Comparison of ENCODE assay signal across 23 mouse cellular contexts in the genomic region with DNA sequence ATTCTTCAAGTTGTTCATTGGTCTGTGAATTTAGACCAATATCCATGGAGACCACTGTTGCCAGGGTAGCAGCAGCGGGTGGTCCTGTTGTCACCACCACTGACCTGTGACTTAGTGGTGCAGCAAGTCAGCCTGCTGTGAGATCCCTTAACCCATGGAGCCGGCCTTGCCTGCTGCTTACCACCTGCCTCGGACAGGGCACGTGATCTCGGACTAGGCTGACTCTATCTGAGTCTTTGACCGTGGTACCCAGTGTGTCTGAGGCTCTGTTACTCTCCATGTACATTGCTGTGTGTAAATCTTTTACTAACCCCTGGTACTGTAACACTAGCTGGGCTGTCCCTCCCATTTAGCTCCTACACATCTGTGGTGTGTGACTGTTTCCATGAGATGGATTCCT.
DNase-seq lines count a peak whose midpoint lies in the region; ATAC-seq and TF ChIP-seq lines count a peak whose summit lies in the region.
"Had no signal": no experiment of that assay in that cellular context is flagged by ENCODE, and none has a peak within 500 bp of the region (broad histone marks: within the 10 kb centered on the region; RNA-seq: fewer than 3 reads in every experiment).

No protein-coding gene starts in this region.

- H3K9ac ChIP-seq in kidney, embryonic 16.5 days (replicated peaks; ENCODE audit: low read length): no peak overlapping the region
- no peak overlapping the region for H3K9ac ChIP-seq in liver, postnatal 0 days (replicated peaks)
- H3K9ac ChIP-seq in liver, embryonic 11.5 days (ENCODE audit: low read depth, low read length): no peak overlapping the region
- H3K9ac ChIP-seq in neural tube, embryonic 11.5 days (ENCODE audit: low read length): no peak overlapping the region
- H3K9ac ChIP-seq in neural tube, embryonic 15.5 days (replicated peaks): no peak overlapping the region
- H3K9ac ChIP-seq: embryonic facial prominence, embryonic 15.5 days; forebrain, embryonic 15.5 days; hindbrain, embryonic 13.5 days had no signal

- H3K36me3 ChIP-seq in kidney, embryonic 16.5 days (ENCODE audit: insufficient read depth, low read length): peaks cover 58% of the 10 kb centered on the region
- peaks cover 36% of the 10 kb centered on the region for H3K36me3 ChIP-seq in liver, postnatal 0 days (replicated peaks; ENCODE audit: insufficient read depth, low read length)
- peaks cover 13% of the 10 kb centered on the region; the same call in 1 of the 2 replicates for H3K36me3 ChIP-seq in liver, embryonic 11.5 days (ENCODE audit: control insufficient read depth, insufficient read depth, low read length)
- peaks cover 16% of the 10 kb centered on the region for H3K36me3 ChIP-seq in neural tube, embryonic 11.5 days (ENCODE audit: control insufficient read depth, insufficient read depth, low read length)
- peaks cover 53% of the 10 kb centered on the region for H3K36me3 ChIP-seq in neural tube, embryonic 15.5 days

- no peak overlapping the region for H3K4me2 ChIP-seq in kidney, embryonic 16.5 days (replicated peaks; ENCODE audit: low read depth, low read length)
- no peak overlapping the region for H3K4me2 ChIP-seq in liver, postnatal 0 days (ENCODE audit: low read depth, low read length)
- no peak overlapping the region for H3K4me2 ChIP-seq in liver, embryonic 11.5 days
- no peak overlapping the region for H3K4me2 ChIP-seq in neural tube, embryonic 11.5 days (ENCODE audit: low read depth)
- no peak overlapping the region for H3K4me2 ChIP-seq in neural tube, embryonic 15.5 days
- H3K4me2 ChIP-seq: embryonic facial prominence, embryonic 15.5 days; forebrain, embryonic 15.5 days; hindbrain, embryonic 13.5 days had no signal

- peak; percentile 18 for DNase-seq in embryo, embryonic 10 days (ENCODE audit: low spot score)
- DNase-seq in embryo, embryonic 9.5 days (ENCODE audit: extremely low spot score): no peak
- DNase-seq in kidney, postnatal 36 days: no peak
- DNase-seq in liver, postnatal 0 days: no peak
- no peak for DNase-seq in liver, embryonic 11.5 days (ENCODE audit: low spot score)
- no peak for DNase-seq in neural tube, embryonic 11.5 days (ENCODE audit: low spot score)
- DNase-seq: adrenal gland, adult 8-10 months; adrenal gland, postnatal 36 days; cerebellum, adult 11 months; cerebellum, adult 8-10 months; cerebellum, postnatal 14 days; heart, adult 18-20 months; heart, postnatal 10 days; heart, postnatal 4 days had no signal

- H3K27ac ChIP-seq in kidney, embryonic 16.5 days (ENCODE audit: low read length): no peak overlapping the region
- H3K27ac ChIP-seq in liver, postnatal 0 days (ENCODE audit: low read depth): 0 out of 2 replicates have a peak overlapping the region, but pooled peaks have one; percentile 18
- no peak overlapping the region for H3K27ac ChIP-seq in liver, embryonic 11.5 days (ENCODE audit: low read depth, low read length)
- no peak overlapping the region for H3K27ac ChIP-seq in neural tube, embryonic 11.5 days (ENCODE audit: low read depth, low read length)
- no peak overlapping the region for H3K27ac ChIP-seq in neural tube, embryonic 15.5 days (replicated peaks)
- H3K27ac ChIP-seq: embryonic facial prominence, embryonic 15.5 days; forebrain, embryonic 15.5 days; heart, embryonic 10.5 days; hindbrain, embryonic 13.5 days had no signal

- no peak overlapping the region for H3K4me3 ChIP-seq in kidney, embryonic 16.5 days (ENCODE audit: low read length)
- no peak overlapping the region for H3K4me3 ChIP-seq in liver, postnatal 0 days (ENCODE audit: low read depth, low read length)
- no peak overlapping the region for H3K4me3 ChIP-seq in liver, embryonic 11.5 days (ENCODE audit: low read depth, low read length)
- no peak overlapping the region for H3K4me3 ChIP-seq in neural tube, embryonic 11.5 days (ENCODE audit: low read depth, low read length)
- no peak overlapping the region for H3K4me3 ChIP-seq in neural tube, embryonic 15.5 days (replicated peaks)
- H3K4me3 ChIP-seq: embryonic facial prominence, embryonic 15.5 days; erythroblast, embryonic 14.5 days; forebrain, embryonic 15.5 days; heart, embryonic 10.5 days; hindbrain, embryonic 13.5 days had no signal

- WGBS in kidney, embryonic 16.5 days: 65% methylated on average over 6 of the region's 6 CpGs
- WGBS in liver, postnatal 0 days (ENCODE audit: insufficient replicate concordance): 75% methylated on average over 6 of the region's 6 CpGs
- WGBS in liver, embryonic 11.5 days: 87% methylated on average over 6 of the region's 6 CpGs
- WGBS in neural tube, embryonic 11.5 days: 41% methylated on average over 6 of the region's 6 CpGs
- 46% methylated on average over 6 of the region's 6 CpGs for WGBS in neural tube, embryonic 15.5 days

- peaks cover 2% of the 10 kb centered on the region; the same call in 1 of the 2 replicates for H3K4me1 ChIP-seq in kidney, embryonic 16.5 days (ENCODE audit: insufficient read depth, low read length)
- H3K4me1 ChIP-seq in liver, postnatal 0 days (ENCODE audit: insufficient read depth): no peaks in the 10 kb centered on the region
- H3K4me1 ChIP-seq in liver, embryonic 11.5 days (replicated peaks; ENCODE audit: control insufficient read depth, insufficient read depth, low read length): no peaks in the 10 kb centered on the region; the same call in 1 of the 2 replicates
- H3K4me1 ChIP-seq in neural tube, embryonic 11.5 days (ENCODE audit: control insufficient read depth, insufficient read depth, low read length): peaks cover 7% of the 10 kb centered on the region
- H3K4me1 ChIP-seq in neural tube, embryonic 15.5 days: peaks cover 7% of the 10 kb centered on the region; the same call in 1 of the 2 replicates
- H3K4me1 ChIP-seq: embryonic facial prominence, embryonic 15.5 days had no signal

- H3K9me3 ChIP-seq in kidney, embryonic 16.5 days (ENCODE audit: low read length): no peaks in the 10 kb centered on the region
- no peaks in the 10 kb centered on the region for H3K9me3 ChIP-seq in liver, postnatal 0 days (ENCODE audit: low read length)
- H3K9me3 ChIP-seq in liver, embryonic 11.5 days (ENCODE audit: control insufficient read depth, low read length): no peaks in the 10 kb centered on the region
- H3K9me3 ChIP-seq in neural tube, embryonic 11.5 days (ENCODE audit: control insufficient read depth, low read length): no peaks in the 10 kb centered on the region
- H3K9me3 ChIP-seq in neural tube, embryonic 15.5 days (replicated peaks): no peaks in the 10 kb centered on the region
- H3K9me3 ChIP-seq: embryonic facial prominence, embryonic 15.5 days; forebrain, embryonic 15.5 days; G1E; heart, embryonic 10.5 days; hindbrain, embryonic 13.5 days had no signal

- no peak for TF ChIP-seq EP300 in liver, postnatal 0 days (IDR thresholded peaks at IDR 0.05; ENCODE audit: low read depth)

- no peaks in the 10 kb centered on the region for H3K27me3 ChIP-seq in kidney, embryonic 16.5 days (ENCODE audit: insufficient read depth, low read length)
- no peaks in the 10 kb centered on the region for H3K27me3 ChIP-seq in liver, postnatal 0 days (ENCODE audit: insufficient read depth, low read length)
- H3K27me3 ChIP-seq in liver, embryonic 11.5 days (replicated peaks; ENCODE audit: control insufficient read depth, insufficient read depth, low read length): no peaks in the 10 kb centered on the region; the same call in 1 of the 2 replicates
- H3K27me3 ChIP-seq in neural tube, embryonic 11.5 days (ENCODE audit: control insufficient read depth, insufficient read depth, low read length): 0 out of 2 replicates have a peak, but pooled peaks cover 3% of the 10 kb centered on the region
- 0 out of 2 replicates have a peak, but pooled peaks cover 3% of the 10 kb centered on the region for H3K27me3 ChIP-seq in neural tube, embryonic 15.5 days (replicated peaks)
- H3K27me3 ChIP-seq: embryonic facial prominence, embryonic 15.5 days; forebrain, embryonic 15.5 days had no signal

- ATAC-seq in kidney, embryonic 16.5 days (ENCODE audit: low FRiP score, low TSS enrichment): peak; percentile 81
- ATAC-seq in liver, postnatal 0 days: no peak
- ATAC-seq in liver, embryonic 11.5 days (replicated peaks; ENCODE audit: low FRiP score): no peak
- ATAC-seq in neural tube, embryonic 11.5 days (ENCODE audit: insufficient read depth, low FRiP score, low TSS enrichment): peak; percentile 58; the same call in 1 of the 2 replicates
- no peak for ATAC-seq in neural tube, embryonic 15.5 days (ENCODE audit: low FRiP score)
- ATAC-seq: CD4-positive, CD25-positive, alpha-beta regulatory T cell, adult 4 months; forebrain, embryonic 15.5 days had no signal

- no peak for TF ChIP-seq CTCF in liver, postnatal 0 days (IDR thresholded peaks at IDR 0.05; ENCODE audit: low read depth)

Comparison
In these comparisons a context has a peak if more than half of its experiments do, and no peak if none do; other contexts are left out.
1. ATAC-seq: peak in kidney, embryonic 16.5 days (single experiment) and neural tube, embryonic 11.5 days (single experiment); none in liver, postnatal 0 days (single experiment), liver, embryonic 11.5 days (single experiment) and neural tube, embryonic 15.5 days (single experiment).